Mouse (Mus musculus) v-Abl transformed pro-B cells (cell line): Measurements from ENCODE around the gene Grid2ip.
"Not testable (repeated sequence)": the region's sequence is repeated elsewhere in the genome, so short reads cannot be mapped to it uniquely, and the experiment has no call there.

Experiments
- in situ Hi-C, 2 experiments: fragments of 400-800 bp; cut with MboI; formaldehyde crosslinking; loops; one replicate each; pipeline ENCODE4 v1.15.1; 2025; ENCODE audit not compliant: unreplicated experiment in 2 of 2

Grid2ip gene

GRCm38 (mm10) chr5:143360000-143360399 lies 2.9 kb downstream of the Grid2ip start:
- in situ Hi-C loops: no loop called here

- in situ Hi-C loops: no loop called here
These were observed 4.3 kb downstream of the Grid2ip start for GRCm38 (mm10) chr5:143361428-143361827.

- in situ Hi-C loops: no loop called here
These were observed 6.8 kb downstream of the Grid2ip start for GRCm38 (mm10) chr5:143363678-143364615.

GRCm38 (mm10) chr5:143367931-143368330 lies 10.8 kb downstream of the Grid2ip start:
- in situ Hi-C loops: no loop called here

GRCm38 (mm10) chr5:143369611-143370255 lies 12.6 kb downstream of the Grid2ip start:
- in situ Hi-C loops: no loop called here

GRCm38 (mm10) chr5:143370416-143371145 lies 13.4 kb downstream of the Grid2ip start:
- in situ Hi-C loops: no loop called here

GRCm38 (mm10) chr5:143371146-143371510 lies 14.0 kb downstream of the Grid2ip start:
- in situ Hi-C loops: no loop called here

- in situ Hi-C loops: no loop called here
These were observed 15.7 kb downstream of the Grid2ip start for GRCm38 (mm10) chr5:143372818-143373217.

- in situ Hi-C loops: no loop called here
These were observed 18.1 kb downstream of the Grid2ip start for GRCm38 (mm10) chr5:143375242-143375641.

GRCm38 (mm10) chr5:143376156-143376555 lies 19.0 kb downstream of the Grid2ip start:
- in situ Hi-C loops: no loop called here

- in situ Hi-C loops: no loop called here
These were observed 29.9 kb downstream of the Grid2ip start for GRCm38 (mm10) chr5:143386797-143387621.

- in situ Hi-C loops: no loop called here
These were observed 37.0 kb downstream of the Grid2ip start for GRCm38 (mm10) chr5:143394184-143394583.

- in situ Hi-C loops: not testable (repeated sequence)
These were observed 37.8 kb downstream of the Grid2ip start for GRCm38 (mm10) chr5:143394966-143395365.

GRCm38 (mm10) chr5:143395649-143396048 lies 38.5 kb downstream of the Grid2ip start:
- in situ Hi-C loops: no loop called here

GRCm38 (mm10) chr5:143400501-143400900 lies 43.4 kb downstream of the Grid2ip start:
- in situ Hi-C loops: loop anchor here in 1 of 2 experiments (10.0 kb wide), 1 partner anchor 226 kb away; no protein-coding TSS in a partner anchor

- in situ Hi-C loops: loop anchor here in 1 of 2 experiments (10.0 kb wide), 1 partner anchor 227 kb away; no protein-coding TSS in a partner anchor
These were observed 44.4 kb downstream of the Grid2ip start for GRCm38 (mm10) chr5:143401556-143401955.

GRCm38 (mm10) chr5:143403221-143404147 lies 46.3 kb downstream of the Grid2ip start, which contains the start of gene Kdelr2:
Gene Kdelr2 (plus strand): TSS chr5:143403838.
- in situ Hi-C loops: loop anchor here in 1 of 2 experiments (10.0 kb wide), 1 partner anchor 229 kb away; no protein-coding TSS in a partner anchor

GRCm38 (mm10) chr5:143404148-143404930 lies 47.2 kb downstream of the Grid2ip start:
- in situ Hi-C loops: loop anchor here in 1 of 2 experiments (10.0 kb wide), 1 partner anchor 230 kb away; no protein-coding TSS in a partner anchor
